Mouse (Mus musculus) kidney, embryonic 16.5 days (tissue): ENCODE measurements around the gene Chuk. TPM values are rescaled to one million over a fixed set of nuclear protein-coding genes. Genes with fewer than 3 reads are reported as not detected.

Source experiments
- ATAC-seq: fragments of 200-750 bp; cut with Nextera tagmentation; 2 replicates; pipeline ENCODE4 v1.8.0; 2017; ENCODE audit warnings: moderate TSS enrichment; ENCODE audit not compliant: low FRiP score, low TSS enrichment
- H3K27ac ChIP-seq: fragments of 300-500 bp; sonication (generic); 2 replicates; pipeline ENCODE4 v1.5.1; 2014; ENCODE audit warnings: low read length
- H3K27me3 ChIP-seq: fragments of 300-500 bp; sonication (generic); 2 replicates; pipeline ENCODE4 v1.6.1; 2014; ENCODE audit warnings: low read length, control low read depth, mixed read lengths; ENCODE audit not compliant: insufficient read depth
- H3K36me3 ChIP-seq: fragments of 300-500 bp; sonication (generic); 2 replicates; pipeline ENCODE4 v1.6.1; 2014; ENCODE audit warnings: low read length, control low read depth, mixed read lengths; ENCODE audit not compliant: insufficient read depth
- H3K4me1 ChIP-seq: fragments of 300-500 bp; sonication (generic); 2 replicates; pipeline ENCODE4 v1.6.1; 2014; ENCODE audit warnings: low read length, control low read depth, mixed read lengths; ENCODE audit not compliant: insufficient read depth
- H3K4me2 ChIP-seq: fragments of 300-500 bp; sonication (generic); replicated peaks from 2 replicates; pipeline ENCODE4 v1.6.1; 2014; ENCODE audit warnings: low read depth, low read length
- H3K4me3 ChIP-seq: fragments of 300-500 bp; sonication (generic); 2 replicates; pipeline ENCODE4 v1.5.1; 2014; ENCODE audit warnings: mild to moderate bottlenecking, low read length
- H3K9ac ChIP-seq: fragments of 300-500 bp; sonication (generic); replicated peaks from 2 replicates; pipeline ENCODE4 v1.6.1; 2014; ENCODE audit warnings: low read length
- H3K9me3 ChIP-seq: fragments of 300-500 bp; sonication (generic); 2 replicates; pipeline ENCODE4 v1.6.1; 2016; ENCODE audit warnings: low read length, control low read depth
- WGBS: fragments of 180-500 bp; shearing (Covaris S2); extraction: QIAGEN DNeasy Blood & Tissue Kit; methylation state at CpG from one replicate; pipeline ENCODE4 v1.1.7; 2014; 5-methylcytosine and 5-hydroxymethylcytosine counted together
- polyA plus RNA-seq: library from polyadenylated mRNA; unstranded; fragments of >200 nt; fragmentation: Nextera tagmentation; extraction: Ambion mirVana; gene quantifications from 2 replicates; pipeline ENCODE4 v1.2.1, GENCODE M21; 2015

Chuk gene
- 52.6 and 55.1 TPM in 2 replicates for polyA plus RNA-seq

GRCm38 (mm10) chr19:44106831-44107660 lies at the start of gene Chuk:
Chuk (minus strand) TSS chr19:44107480.
- ATAC-seq = peak; percentile 97
- no peaks in the 10 kb centered on the region for H3K27me3 ChIP-seq
- peak within 1 kb of the TSS; percentile 95 for H3K9ac ChIP-seq
- H3K27ac ChIP-seq = peak within 1 kb of the TSS; percentile 74
- peak within 1 kb of the TSS; percentile 96 for H3K4me3 ChIP-seq
- H3K9me3 ChIP-seq = no peaks in the 10 kb centered on the region
- H3K4me1 ChIP-seq = peaks cover 23% of the 10 kb centered on the region
- WGBS = under 1% methylated on average over 66 of the region's 67 CpGs
- peak within 1 kb of the TSS; percentile 86 for H3K4me2 ChIP-seq
- peaks cover 10% of the 10 kb centered on the region for H3K36me3 ChIP-seq

- H3K4me3 ChIP-seq = no peak overlapping the region
- no peak overlapping the region for H3K9ac ChIP-seq
- no peak overlapping the region for H3K4me2 ChIP-seq
- 92% methylated on average over 10 of the region's 10 CpGs for WGBS
- H3K9me3 ChIP-seq = no peaks in the 10 kb centered on the region
- peaks cover 6% of the 10 kb centered on the region for H3K27me3 ChIP-seq
- ATAC-seq = no peak
- H3K27ac ChIP-seq = no peak overlapping the region
- H3K4me1 ChIP-seq = no peaks in the 10 kb centered on the region
- no peaks in the 10 kb centered on the region for H3K36me3 ChIP-seq
These were observed 49.7 kb upstream of the Chuk start for GRCm38 (mm10) chr19:44157005-44157404.

- ATAC-seq = no peak
- Histone ChIP-seq H3K4me1 (no peaks in the 10 kb centered on the region), H3K4me3 (no peak overlapping the region), H3K4me2 (no peak overlapping the region), H3K27me3 (peaks cover 6% of the 10 kb centered on the region), H3K27ac (no peak overlapping the region), H3K9me3 (no peaks in the 10 kb centered on the region), H3K36me3 (no peaks in the 10 kb centered on the region), H3K9ac (no peak overlapping the region)
- 79% methylated on average over 5 of the region's 5 CpGs for WGBS
These were observed 46.5 kb upstream of the Chuk start for GRCm38 (mm10) chr19:44153781-44154180.

GRCm38 (mm10) chr19:44148991-44149390 lies 41.7 kb upstream of the Chuk start:
- Histone ChIP-seq H3K27me3 (no peaks in the 10 kb centered on the region; the same call in 1 of the 2 replicates), H3K4me1 (peaks cover 12% of the 10 kb centered on the region), H3K9ac (no peak overlapping the region), H3K4me2 (no peak overlapping the region), H3K9me3 (no peaks in the 10 kb centered on the region), H3K27ac (no peak overlapping the region), H3K4me3 (no peak overlapping the region), H3K36me3 (peaks cover 4% of the 10 kb centered on the region; the same call in 1 of the 2 replicates)
- 71% methylated on average over 2 of the region's 2 CpGs for WGBS
- no peak for ATAC-seq

GRCm38 (mm10) chr19:44148345-44148744 lies 41.1 kb upstream of the Chuk start:
- Histone ChIP-seq H3K27ac (no peak overlapping the region), H3K27me3 (no peaks in the 10 kb centered on the region; the same call in 1 of the 2 replicates), H3K4me1 (peaks cover 12% of the 10 kb centered on the region), H3K4me3 (no peak overlapping the region), H3K4me2 (no peak overlapping the region), H3K36me3 (peaks cover 6% of the 10 kb centered on the region; the same call in 1 of the 2 replicates), H3K9me3 (no peaks in the 10 kb centered on the region), H3K9ac (no peak overlapping the region)
- ATAC-seq = no peak
- WGBS = 38% methylated on average over 2 of the region's 2 CpGs

GRCm38 (mm10) chr19:44146951-44147350 lies 39.7 kb upstream of the Chuk start:
- Histone ChIP-seq H3K27me3 (no peaks in the 10 kb centered on the region), H3K4me1 (peaks cover 12% of the 10 kb centered on the region), H3K4me3 (no peak overlapping the region), H3K27ac (no peak overlapping the region), H3K36me3 (peaks cover 15% of the 10 kb centered on the region), H3K9ac (no peak overlapping the region), H3K4me2 (no peak overlapping the region), H3K9me3 (no peaks in the 10 kb centered on the region)
- ATAC-seq = no peak
- WGBS = 93% methylated on average over 8 of the region's 8 CpGs

- H3K9me3 ChIP-seq = no peaks in the 10 kb centered on the region
- ATAC-seq = peak; percentile 49; the same call in 1 of the 2 replicates
These were observed 39.2 kb upstream of the Chuk start for GRCm38 (mm10) chr19:44146568-44146879.

GRCm38 (mm10) chr19:44145702-44146567 lies 38.7 kb upstream of the Chuk start, which contains the start of gene Bloc1s2:
Bloc1s2 (minus strand) TSS chr19:44146446.
- H3K4me2 ChIP-seq = peak within 1 kb of the TSS; percentile 83
- peaks cover 24% of the 10 kb centered on the region for H3K36me3 ChIP-seq
- peak within 1 kb of the TSS; percentile 77 for H3K9ac ChIP-seq
- WGBS = 2% methylated on average over 46 of the region's 46 CpGs
- H3K27ac ChIP-seq = 0 out of 2 replicates have a peak within 1 kb of the TSS, but pooled peaks have one; percentile 15
- no peaks in the 10 kb centered on the region for H3K9me3 ChIP-seq
- H3K27me3 ChIP-seq = no peaks in the 10 kb centered on the region
- ATAC-seq = peak; percentile 82
- peaks cover 12% of the 10 kb centered on the region for H3K4me1 ChIP-seq
- peak within 1 kb of the TSS; percentile 69 for H3K4me3 ChIP-seq

More at GRCm38 (mm10) chr19:44146568-44146879, 39.2 kb upstream of the Chuk start:
- H3K9ac ChIP-seq = peak overlapping the region; percentile 77
- no peak overlapping the region for H3K27ac ChIP-seq
- peak overlapping the region; percentile 69 for H3K4me3 ChIP-seq
- H3K4me2 ChIP-seq = peak overlapping the region; percentile 83
- H3K36me3 ChIP-seq = peaks cover 19% of the 10 kb centered on the region
- peaks cover 12% of the 10 kb centered on the region for H3K4me1 ChIP-seq
- WGBS = 63% methylated on average over 9 of the region's 9 CpGs
- H3K27me3 ChIP-seq = no peaks in the 10 kb centered on the region

- Histone ChIP-seq H3K4me2 (no peak overlapping the region), H3K27me3 (no peaks in the 10 kb centered on the region), H3K36me3 (peaks cover 29% of the 10 kb centered on the region), H3K4me3 (no peak overlapping the region), H3K9ac (no peak overlapping the region), H3K27ac (no peak overlapping the region), H3K4me1 (peaks cover 12% of the 10 kb centered on the region), H3K9me3 (no peaks in the 10 kb centered on the region)
- ATAC-seq = no peak
- 82% methylated on average over 9 of the region's 9 CpGs for WGBS
These were observed 37.1 kb upstream of the Chuk start for GRCm38 (mm10) chr19:44144366-44144765.
